In the genomic region with DNA sequence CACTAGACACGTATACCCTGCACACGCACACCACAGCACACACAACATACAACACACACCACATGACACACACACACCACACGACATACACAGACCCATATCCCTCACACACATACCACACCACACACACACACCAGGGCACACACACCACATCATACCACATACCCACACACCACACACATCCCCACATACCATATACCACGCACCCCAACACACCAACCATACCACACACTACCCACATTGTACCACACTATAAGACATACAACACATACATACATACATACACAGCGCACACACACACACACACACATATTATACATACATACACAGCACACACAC, we compare ENCODE assay signal across 9 mouse cellular contexts.
DNase-seq lines count a peak whose midpoint lies in the region; ATAC-seq and TF ChIP-seq lines count a peak whose summit lies in the region.
"Had no signal": no experiment of that assay in that cellular context is flagged by ENCODE, and none has a peak within 500 bp of the region (broad histone marks: within the 10 kb centered on the region; RNA-seq: fewer than 3 reads in every experiment).

No protein-coding gene starts in this region.

- WGBS in kidney, embryonic 16.5 days: 78% methylated on average over 5 of the region's 5 CpGs
- 78% methylated on average over 5 of the region's 5 CpGs for WGBS in limb, embryonic 15.5 days

- peaks cover 11% of the 10 kb centered on the region for H3K4me1 ChIP-seq in kidney, embryonic 16.5 days (ENCODE audit: insufficient read depth, low read length)
- peaks cover 11 to 39% of the 10 kb centered on the region in 2 experiments for H3K4me1 ChIP-seq in ES-E14 (ENCODE audit: control insufficient read depth in 2 of 2, insufficient read depth in 2 of 2, low read length in 2 of 2, poor library complexity in 1 of 2)
- peaks cover 9% of the 10 kb centered on the region for H3K4me1 ChIP-seq in cortical plate, adult 2 months (ENCODE audit: control insufficient read depth, insufficient read depth, low read length)
- H3K4me1 ChIP-seq in limb, embryonic 15.5 days: peaks cover 11% of the 10 kb centered on the region

- no peaks in the 10 kb centered on the region for H3K9me3 ChIP-seq in kidney, embryonic 16.5 days (ENCODE audit: low read length)
- no peaks in the 10 kb centered on the region for H3K9me3 ChIP-seq in ES-E14 (ENCODE audit: control insufficient read depth, insufficient read depth, low read depth, low read length)
- no peaks in the 10 kb centered on the region for H3K9me3 ChIP-seq in limb, embryonic 15.5 days

- peak; percentile 21; the same call in 1 of the 2 replicates for ATAC-seq in kidney, embryonic 16.5 days (ENCODE audit: low FRiP score, low TSS enrichment)
- ATAC-seq in limb, embryonic 15.5 days (ENCODE audit: insufficient number of reproducible peaks, low FRiP score, low TSS enrichment, low read depth): peak; percentile 21; the same call in 1 of the 2 replicates
- ATAC-seq: Patski had no signal

- H3K4me2 ChIP-seq in kidney, embryonic 16.5 days (replicated peaks; ENCODE audit: low read depth, low read length): no peak overlapping the region
- no peak overlapping the region for H3K4me2 ChIP-seq in limb, embryonic 15.5 days

- no peak overlapping the region for H3K4me3 ChIP-seq in kidney, embryonic 16.5 days (ENCODE audit: low read length)
- H3K4me3 ChIP-seq in ES-E14 (ENCODE audit: insufficient read depth in 1 of 2, low read depth in 1 of 2, low read length in 2 of 2, poor library complexity in 1 of 2, severe bottlenecking in 1 of 2): no peak overlapping the region
- H3K4me3 ChIP-seq in cortical plate, adult 2 months (ENCODE audit: insufficient read depth, low read length): no peak overlapping the region
- no peak overlapping the region for H3K4me3 ChIP-seq in limb, embryonic 15.5 days

- TF ChIP-seq CTCF in cortical plate, adult 2 months (IDR thresholded peaks at IDR 0.05; ENCODE audit: extremely low read depth, insufficient read depth, low read length): no peak

- peak overlapping the region; percentile 43; the same call in 1 of the 2 replicates for H3K27ac ChIP-seq in kidney, embryonic 16.5 days (ENCODE audit: low read length)
- no peak overlapping the region for H3K27ac ChIP-seq in ES-E14 (ENCODE audit: insufficient read depth, low read depth, low read length, poor library complexity, severe bottlenecking)
- H3K27ac ChIP-seq in cortical plate, adult 2 months (ENCODE audit: insufficient read depth, low read length): peak overlapping the region; percentile 62
- H3K27ac ChIP-seq in limb, embryonic 15.5 days: peak overlapping the region; percentile 67

- DNase-seq in kidney, adult 8-10 months: no peak
- no peak for DNase-seq in ES-E14 (ENCODE audit: low read depth, low spot score)
- no peak for DNase-seq in right cerebral cortex, adult 2 months (ENCODE audit: low spot score in 2 of 2)
- no peak for DNase-seq in ovary, postnatal 10 days (ENCODE audit: low spot score)
- DNase-seq: kidney, adult 9 months had no signal

- no peaks in the 10 kb centered on the region for H3K27me3 ChIP-seq in kidney, embryonic 16.5 days (ENCODE audit: insufficient read depth, low read length)
- no peaks in the 10 kb centered on the region for H3K27me3 ChIP-seq in limb, embryonic 15.5 days
- H3K27me3 ChIP-seq: Patski had no signal

- no peak for TF ChIP-seq POLR2A in cortical plate, adult 2 months (IDR thresholded peaks at IDR 0.05; ENCODE audit: extremely low read depth, insufficient read depth, low read length)

- H3K9ac ChIP-seq in kidney, embryonic 16.5 days (replicated peaks; ENCODE audit: low read length): no peak overlapping the region
- peak overlapping the region; percentile 10; the same call in 1 of the 2 replicates for H3K9ac ChIP-seq in ES-E14 (ENCODE audit: insufficient read depth, low read depth, low read length, poor library complexity, severe bottlenecking)
- H3K9ac ChIP-seq in limb, embryonic 15.5 days: no peak overlapping the region

- no peaks in the 10 kb centered on the region for H3K36me3 ChIP-seq in kidney, embryonic 16.5 days (ENCODE audit: insufficient read depth, low read length)
- H3K36me3 ChIP-seq in ES-E14 (ENCODE audit: control insufficient read depth, insufficient read depth, low read length, poor library complexity, severe bottlenecking): no peaks in the 10 kb centered on the region
- no peaks in the 10 kb centered on the region for H3K36me3 ChIP-seq in limb, embryonic 15.5 days

- in situ Hi-C loops in ES-E14 (cut with MboI; ENCODE audit: low sequenced_read_pairs in 2 of 2, unreplicated experiment in 2 of 2): no loop called here

TF ChIP-seq in ES-E14, 5 proteins besides CTCF, POLR2A, EP300 and RAD21:
- TF ChIP-seq MAFK (IDR thresholded peaks at IDR 0.05; ENCODE audit: insufficient read depth, low read depth, low read length) (no peak), ZNF384 (IDR thresholded peaks at IDR 0.05; ENCODE audit: low read depth, low read length) (no peak), CHD2 (IDR thresholded peaks at IDR 0.05; ENCODE audit: low read depth, low read length) (no peak), HCFC1 (IDR thresholded peaks at IDR 0.05; ENCODE audit: borderline replicate concordance, insufficient read depth, low read length) (no peak), ZC3H11A (IDR thresholded peaks at IDR 0.05; ENCODE audit: borderline replicate concordance, low read depth, low read length) (no peak)
